Mouse (Mus musculus): ENCODE measurements around the gene Nat8f1.

DNA sequence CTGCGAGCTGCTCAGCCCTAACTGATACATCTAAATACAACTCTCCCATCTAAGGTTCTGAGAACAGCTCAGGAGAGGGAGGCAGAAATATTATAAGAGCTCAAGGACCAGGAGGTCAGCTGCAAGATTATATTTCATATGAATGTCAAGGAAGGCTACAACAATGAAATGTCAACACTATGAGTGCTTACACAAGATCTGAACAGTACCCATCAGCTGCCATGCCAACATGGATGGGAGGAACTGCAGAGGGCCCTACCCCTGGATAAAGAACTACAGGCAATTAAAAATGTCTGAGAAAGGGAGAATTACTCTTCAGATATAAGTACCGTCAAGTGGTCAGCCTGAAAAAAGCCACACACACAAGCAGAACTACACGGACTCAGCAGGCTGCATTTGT lies 42.1 kb upstream of the Nat8f1 start:
- TF ChIP-seq POLR2A (IDR thresholded peaks at IDR 0.05; ENCODE audit: low read depth, low read length) (no peak), CTCF (IDR thresholded peaks at IDR 0.05; ENCODE audit: borderline replicate concordance, insufficient read depth, low read length) (no peak)
